Mouse (Mus musculus): Measurements from ENCODE around the gene Zfp704. TPM values are rescaled to one million over a fixed set of nuclear protein-coding genes. Genes with fewer than 3 reads are reported as not detected.
A peak's percentile ranks its signal among the peaks of the same experiment; 100 is the strongest.

Gene Zfp704
- polyA plus RNA-seq, 1 experiment from 2014 or later = 16.1 TPM

DNA sequence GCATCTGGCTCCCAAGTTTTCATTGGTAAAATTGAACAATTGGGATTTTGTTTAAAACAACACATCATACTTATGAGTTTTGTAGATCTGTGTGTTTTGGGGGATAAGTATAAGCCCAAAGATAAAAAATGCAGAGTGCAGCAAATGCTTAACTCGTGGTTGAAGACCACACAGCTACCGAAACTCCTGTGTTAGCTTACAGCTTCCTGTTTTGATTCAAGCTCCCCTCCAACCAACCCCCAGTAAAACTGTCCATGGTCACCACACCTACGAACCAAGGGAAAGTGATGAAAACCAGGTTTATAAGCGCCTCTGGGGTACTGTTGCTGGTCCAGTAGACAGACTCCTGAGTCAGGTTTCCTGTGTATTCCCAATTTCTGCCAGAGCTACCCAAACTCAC lies 144.2 kb downstream of the Zfp704 start:
- H3K9me3 ChIP-seq = no peaks in the 10 kb centered on the region
- H3K4me1 ChIP-seq = no peaks in the 10 kb centered on the region
- no peaks in the 10 kb centered on the region for H3K36me3 ChIP-seq
- no peak overlapping the region for H3K4me3 ChIP-seq
- WGBS = 85% methylated on average over 4 of the region's 4 CpGs
- ATAC-seq (replicated peaks) = no peak
- H3K27me3 ChIP-seq = no peaks in the 10 kb centered on the region
- H3K27ac ChIP-seq (replicated peaks) = no peak overlapping the region
- H3K9ac ChIP-seq (replicated peaks) = no peak overlapping the region
- no peak overlapping the region for H3K4me2 ChIP-seq (replicated peaks)

DNA sequence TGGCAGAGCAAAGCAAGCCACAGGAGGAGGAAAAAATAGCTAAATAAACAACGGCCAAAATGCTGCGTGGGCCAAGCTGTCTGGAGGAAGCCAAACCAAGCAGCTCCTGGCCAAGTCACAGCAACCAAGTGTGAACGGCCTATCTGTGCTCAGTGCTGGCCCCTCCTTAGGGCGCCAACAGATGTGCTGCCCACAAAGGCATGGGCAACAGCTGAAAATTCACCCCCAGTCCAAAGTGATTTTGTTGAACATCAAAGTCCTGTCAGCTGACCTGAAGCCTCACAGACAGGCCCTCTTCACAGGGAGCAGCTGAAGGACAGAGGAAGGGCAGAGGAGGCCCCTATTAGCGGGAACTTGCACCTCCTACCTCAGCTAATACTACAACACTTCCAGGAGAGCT lies 148.2 kb downstream of the Zfp704 start:
- 84% methylated on average over 5 of the region's 5 CpGs for WGBS
- Histone ChIP-seq H3K27ac (replicated peaks) (no peak overlapping the region), H3K4me3 (no peak overlapping the region), H3K36me3 (no peaks in the 10 kb centered on the region), H3K4me2 (replicated peaks) (no peak overlapping the region), H3K9ac (replicated peaks) (no peak overlapping the region), H3K4me1 (no peaks in the 10 kb centered on the region), H3K9me3 (no peaks in the 10 kb centered on the region), H3K27me3 (no peaks in the 10 kb centered on the region)
- no peak for ATAC-seq (replicated peaks)

DNA sequence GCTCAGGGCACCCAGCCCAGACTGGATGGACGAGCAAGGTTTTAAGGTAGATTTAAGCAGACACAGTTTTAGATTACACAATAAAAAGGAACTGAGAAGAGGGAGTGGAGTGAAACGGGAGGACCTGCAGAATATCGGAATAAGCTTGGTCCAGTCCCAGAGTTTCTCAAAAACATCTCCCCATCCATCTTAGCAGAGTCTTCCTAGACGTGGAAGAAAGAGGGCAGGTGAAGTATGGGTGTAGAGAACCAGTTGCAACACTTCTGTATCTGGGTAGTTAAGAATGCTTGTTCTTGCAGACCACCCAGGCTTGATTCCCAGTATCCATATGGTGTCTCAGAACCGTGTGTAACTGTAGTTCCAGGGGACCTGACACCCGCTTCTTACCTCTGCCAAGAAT lies 149.6 kb downstream of the Zfp704 start:
- WGBS = 83% methylated on average over 6 of the region's 6 CpGs
- no peak for ATAC-seq (replicated peaks)
- Histone ChIP-seq H3K9ac (replicated peaks) (no peak overlapping the region), H3K27ac (replicated peaks) (no peak overlapping the region), H3K27me3 (no peaks in the 10 kb centered on the region), H3K4me3 (no peak overlapping the region), H3K36me3 (no peaks in the 10 kb centered on the region), H3K9me3 (no peaks in the 10 kb centered on the region), H3K4me2 (replicated peaks) (no peak overlapping the region), H3K4me1 (no peaks in the 10 kb centered on the region)

DNA sequence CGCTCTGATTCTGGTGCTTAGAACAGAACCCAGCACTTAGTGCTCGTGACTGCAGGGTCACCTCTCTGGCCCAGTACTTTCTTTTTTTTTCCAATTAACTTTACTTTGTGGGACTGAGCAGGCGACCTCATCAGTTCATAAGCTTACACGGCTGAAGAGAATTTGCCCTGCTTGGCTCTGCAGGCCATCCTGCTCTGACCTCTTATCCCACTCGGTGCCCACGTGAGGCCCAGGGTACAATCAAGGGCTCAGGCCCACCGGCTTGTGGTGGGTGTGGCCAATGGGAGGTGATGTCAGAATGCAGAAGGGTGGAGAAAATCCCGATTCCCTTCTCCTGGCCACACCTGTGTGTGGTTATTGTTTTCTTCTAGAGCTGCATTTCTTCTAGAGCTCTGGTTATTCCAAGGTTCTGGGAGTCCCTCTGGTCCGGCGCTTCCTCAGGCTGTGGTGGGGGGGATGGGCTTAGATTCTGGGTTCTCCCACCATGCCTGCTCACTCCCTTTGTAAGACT lies 153.4 kb downstream of the Zfp704 start:
- Histone ChIP-seq H3K36me3 (no peaks in the 10 kb centered on the region), H3K9me3 (no peaks in the 10 kb centered on the region), H3K4me1 (no peaks in the 10 kb centered on the region), H3K9ac (replicated peaks) (no peak overlapping the region), H3K4me3 (no peak overlapping the region), H3K4me2 (replicated peaks) (no peak overlapping the region), H3K27ac (replicated peaks) (no peak overlapping the region), H3K27me3 (no peaks in the 10 kb centered on the region)
- ATAC-seq (replicated peaks) = no peak
- WGBS = 66% methylated on average over 10 of the region's 10 CpGs

- Histone ChIP-seq H3K4me1 (no peaks in the 10 kb centered on the region), H3K36me3 (no peaks in the 10 kb centered on the region), H3K9ac (replicated peaks) (no peak overlapping the region), H3K4me3 (no peak overlapping the region), H3K27me3 (no peaks in the 10 kb centered on the region), H3K9me3 (no peaks in the 10 kb centered on the region), H3K4me2 (replicated peaks) (no peak overlapping the region), H3K27ac (replicated peaks) (no peak overlapping the region)
- 90% methylated on average over 5 of the region's 5 CpGs for WGBS
- peak; percentile 41; the same call in 1 of the 2 replicates for ATAC-seq (replicated peaks)
Observed at GRCm38 (mm10) chr3:9455351-9455750, 154.5 kb downstream of the Zfp704 start.

- Histone ChIP-seq H3K4me2 (replicated peaks) (no peak overlapping the region), H3K4me3 (no peak overlapping the region), H3K27ac (replicated peaks) (no peak overlapping the region), H3K36me3 (no peaks in the 10 kb centered on the region), H3K9ac (replicated peaks) (no peak overlapping the region), H3K4me1 (no peaks in the 10 kb centered on the region), H3K27me3 (no peaks in the 10 kb centered on the region), H3K9me3 (no peaks in the 10 kb centered on the region)
- ATAC-seq (replicated peaks) = 0 out of 2 replicates have a peak, but pooled peaks have one; percentile 2
- WGBS = 89% methylated on average over 8 of the region's 8 CpGs
Observed at GRCm38 (mm10) chr3:9454556-9455330, 155.1 kb downstream of the Zfp704 start.

DNA sequence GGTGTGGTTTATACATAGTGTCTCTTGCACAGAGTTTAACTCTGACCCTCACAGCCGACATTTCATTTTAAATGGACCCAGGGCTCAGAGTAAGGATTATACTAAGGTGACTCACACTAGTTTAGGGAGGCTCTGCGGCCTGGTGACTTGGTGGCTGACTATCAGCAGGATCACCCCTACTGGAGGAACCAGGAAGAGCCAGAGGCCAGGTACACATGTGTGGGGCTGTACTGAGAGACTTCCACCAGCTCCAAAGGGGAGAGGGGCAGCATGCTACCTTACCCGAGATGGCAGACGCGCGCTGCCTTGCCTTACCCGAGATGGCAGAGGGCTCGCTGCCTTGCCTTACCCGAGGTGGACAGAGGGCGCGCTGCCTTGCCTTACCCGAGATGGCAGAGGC lies 159.4 kb downstream of the Zfp704 start:
- Histone ChIP-seq H3K9ac (replicated peaks) (no peak overlapping the region), H3K4me3 (no peak overlapping the region), H3K4me2 (replicated peaks) (no peak overlapping the region), H3K27me3 (no peaks in the 10 kb centered on the region), H3K36me3 (peaks cover 8% of the 10 kb centered on the region), H3K4me1 (no peaks in the 10 kb centered on the region), H3K27ac (replicated peaks) (no peak overlapping the region), H3K9me3 (no peaks in the 10 kb centered on the region)
- 95% methylated on average over 12 of the region's 12 CpGs for WGBS
- no peak for ATAC-seq (replicated peaks)

GRCm38 (mm10) chr3:9449261-9450007 lies 160.5 kb downstream of the Zfp704 start:
- peak; percentile 60 for ATAC-seq (replicated peaks)
- WGBS = 44% methylated on average over 7 of the region's 7 CpGs
- Histone ChIP-seq H3K4me3 (no peak overlapping the region), H3K27ac (replicated peaks) (peak overlapping the region; percentile 19; the same call in 1 of the 2 replicates), H3K9ac (replicated peaks) (no peak overlapping the region), H3K36me3 (peaks cover 11% of the 10 kb centered on the region), H3K9me3 (no peaks in the 10 kb centered on the region), H3K4me1 (no peaks in the 10 kb centered on the region), H3K4me2 (replicated peaks) (no peak overlapping the region), H3K27me3 (no peaks in the 10 kb centered on the region)

- 96% methylated on average over 5 of the region's 5 CpGs for WGBS
- Histone ChIP-seq H3K4me1 (no peaks in the 10 kb centered on the region), H3K4me2 (replicated peaks) (no peak overlapping the region), H3K9ac (replicated peaks) (no peak overlapping the region), H3K27me3 (no peaks in the 10 kb centered on the region), H3K36me3 (peaks cover 11% of the 10 kb centered on the region), H3K27ac (replicated peaks) (no peak overlapping the region), H3K9me3 (no peaks in the 10 kb centered on the region), H3K4me3 (no peak overlapping the region)
- no peak for ATAC-seq (replicated peaks)
Observed at GRCm38 (mm10) chr3:9448541-9448940, 161.3 kb downstream of the Zfp704 start.

DNA sequence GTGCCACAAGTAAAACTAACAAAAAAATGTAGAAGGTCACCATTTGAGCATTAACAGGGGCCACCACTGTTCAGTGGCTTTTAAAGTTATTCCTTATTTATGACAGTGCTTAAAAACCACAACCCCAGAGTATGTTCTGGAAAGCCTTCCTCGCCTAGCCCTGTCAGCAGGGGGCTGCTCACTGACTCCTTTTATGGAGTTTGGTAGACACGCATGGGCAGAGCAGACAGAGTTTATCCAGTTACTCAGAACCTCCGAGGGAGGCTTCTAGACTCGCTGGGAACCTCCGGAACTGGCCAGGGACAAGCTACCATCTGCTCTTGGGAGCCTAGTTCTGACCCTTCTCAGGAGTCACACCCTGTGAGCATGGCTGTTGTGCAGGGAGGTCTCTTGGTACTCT lies 165.3 kb downstream of the Zfp704 start:
- H3K4me1 ChIP-seq = no peaks in the 10 kb centered on the region
- H3K9me3 ChIP-seq = no peaks in the 10 kb centered on the region
- 80% methylated on average over 5 of the region's 5 CpGs for WGBS
- no peak overlapping the region for H3K27ac ChIP-seq (replicated peaks)
- no peak overlapping the region for H3K9ac ChIP-seq (replicated peaks)
- H3K27me3 ChIP-seq = no peaks in the 10 kb centered on the region
- H3K4me2 ChIP-seq (replicated peaks) = no peak overlapping the region
- ATAC-seq (replicated peaks) = no peak
- H3K4me3 ChIP-seq = no peak overlapping the region
- peaks cover 11% of the 10 kb centered on the region for H3K36me3 ChIP-seq

- no peak overlapping the region for H3K4me2 ChIP-seq (replicated peaks)
- no peak for ATAC-seq (replicated peaks)
- WGBS = 96% methylated on average over 7 of the region's 7 CpGs
- no peak overlapping the region for H3K27ac ChIP-seq (replicated peaks)
- no peak overlapping the region for H3K9ac ChIP-seq (replicated peaks)
- no peaks in the 10 kb centered on the region for H3K9me3 ChIP-seq
- peaks cover 11% of the 10 kb centered on the region for H3K36me3 ChIP-seq
- no peaks in the 10 kb centered on the region for H3K27me3 ChIP-seq
- no peaks in the 10 kb centered on the region for H3K4me1 ChIP-seq
- no peak overlapping the region for H3K4me3 ChIP-seq
Observed at GRCm38 (mm10) chr3:9443981-9444380, 165.9 kb downstream of the Zfp704 start.

GRCm38 (mm10) chr3:9443476-9443875 lies 166.4 kb downstream of the Zfp704 start:
- ATAC-seq (replicated peaks) = no peak
- H3K4me1 ChIP-seq = no peaks in the 10 kb centered on the region
- no peak overlapping the region for H3K27ac ChIP-seq (replicated peaks)
- no peak overlapping the region for H3K9ac ChIP-seq (replicated peaks)
- H3K27me3 ChIP-seq = no peaks in the 10 kb centered on the region
- no peak overlapping the region for H3K4me3 ChIP-seq
- peaks cover 9% of the 10 kb centered on the region for H3K36me3 ChIP-seq
- 69% methylated on average over 2 of the region's 2 CpGs for WGBS
- no peaks in the 10 kb centered on the region for H3K9me3 ChIP-seq
- no peak overlapping the region for H3K4me2 ChIP-seq (replicated peaks)
